Mouse (Mus musculus) liver, postnatal 0 days (tissue): ENCODE measurements around the gene Acss1.

ENCODE experiments used
- CTCF ChIP-seq: sonication (generic); IDR thresholded peaks from 2 replicates; pipeline ENCODE4 v1.5.1; 2016; ENCODE audit warnings: antibody characterized with exemption, low read depth
- EP300 ChIP-seq: IDR thresholded peaks from 2 replicates; pipeline ENCODE4 v1.6.1; 2016; ENCODE audit warnings: antibody characterized with exemption, low read depth, mild to moderate bottlenecking

DNA sequence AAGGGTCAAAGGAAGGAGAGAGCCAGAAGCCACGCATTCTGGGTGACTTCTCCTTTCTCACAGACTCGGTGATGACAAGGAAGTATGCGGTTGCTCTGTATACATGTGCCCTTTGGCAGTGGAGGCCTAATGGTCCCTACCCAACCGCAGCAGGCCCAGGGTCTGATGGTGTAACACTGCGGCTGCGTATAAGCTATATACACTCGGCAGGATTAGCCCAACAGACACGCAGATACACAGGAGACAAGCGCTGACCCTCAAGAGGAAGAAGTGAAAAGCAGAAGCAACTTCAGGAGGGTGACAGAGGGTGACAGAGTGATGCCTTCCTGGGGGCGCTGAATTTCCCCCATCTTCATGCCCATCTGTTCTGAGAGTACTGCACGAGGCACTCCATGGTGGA lies 5.6 kb upstream of the Acss1 start:
- no peak for TF ChIP-seq CTCF
- TF ChIP-seq EP300: no peak
